ENCODE assay signal across 11 mouse cellular contexts in genomic region chr16:25262965-25263364, GRCm38 (mm10). TPM values are rescaled to one million over a fixed set of nuclear protein-coding genes. Genes with fewer than 3 reads are reported as not detected.
A peak's percentile ranks its signal among the peaks of the same experiment; 100 is the strongest.
DNase-seq lines count a peak whose midpoint lies in the region; ATAC-seq and TF ChIP-seq lines count a peak whose summit lies in the region.
"Had no signal": no experiment of that assay in that cellular context is flagged by ENCODE, and none has a peak within 500 bp of the region (broad histone marks: within the 10 kb centered on the region; RNA-seq: fewer than 3 reads in every experiment).

No protein-coding gene starts in this region.

- no peaks in the 10 kb centered on the region for H3K27me3 ChIP-seq in embryonic facial prominence, embryonic 15.5 days

- DNase-seq in embryo, embryonic 10 days (ENCODE audit: low spot score) = peak; percentile 13
- DNase-seq in embryo, embryonic 10.5 days (ENCODE audit: low spot score) = no peak
- DNase-seq in lung, adult 18-20 months = peak; percentile 12 to 21
- no peak for DNase-seq in lung, adult 2 months
- DNase-seq in lung, postnatal 10 days = peak; percentile 50
- DNase-seq in layer of hippocampus, adult 9-11 months = no peak
- DNase-seq in layer of hippocampus, adult 9-10 months (ENCODE audit: low spot score) = no peak

- no peaks in the 10 kb centered on the region for H3K4me1 ChIP-seq in lung, adult 2 months (ENCODE audit: control insufficient read depth, insufficient read depth, low read length)
- H3K4me1 ChIP-seq in embryonic facial prominence, embryonic 15.5 days = no peaks in the 10 kb centered on the region

- no peak for TF ChIP-seq POLR2A in lung, adult 2 months (IDR thresholded peaks at IDR 0.05; ENCODE audit: borderline replicate concordance, extremely low read depth, low read depth, low read length)

- ATAC-seq in embryonic facial prominence, embryonic 15.5 days (ENCODE audit: insufficient number of reproducible peaks, low FRiP score, low TSS enrichment, low read depth) = peak; percentile 43; the same call in 1 of the 2 replicates

- no peak for TF ChIP-seq CTCF in lung, adult 2 months (IDR thresholded peaks at IDR 0.05; ENCODE audit: insufficient read depth, low read length)

- 38% methylated on average over 4 of the region's 4 CpGs for WGBS in lung, adult 2 months
- WGBS in embryonic facial prominence, embryonic 15.5 days = 52% methylated on average over 4 of the region's 4 CpGs

- no peaks in the 10 kb centered on the region for H3K36me3 ChIP-seq in embryonic facial prominence, embryonic 15.5 days
- H3K36me3 ChIP-seq: embryonic facial prominence, embryonic 13.5 days had no signal

- H3K4me3 ChIP-seq in lung, adult 2 months (replicated peaks; ENCODE audit: extremely low read depth, low read depth, low read length) = no peak overlapping the region
- no peak overlapping the region for H3K4me3 ChIP-seq in embryonic facial prominence, embryonic 15.5 days (replicated peaks)
- H3K4me3 ChIP-seq: embryonic facial prominence, embryonic 13.5 days had no signal

- H3K27ac ChIP-seq in embryonic facial prominence, embryonic 15.5 days (replicated peaks) = no peak overlapping the region
- H3K27ac ChIP-seq: embryonic facial prominence, embryonic 13.5 days had no signal

- no peaks in the 10 kb centered on the region for H3K9me3 ChIP-seq in embryonic facial prominence, embryonic 15.5 days (replicated peaks)
- H3K9me3 ChIP-seq: embryonic facial prominence, embryonic 13.5 days had no signal

- H3K4me2 ChIP-seq in embryonic facial prominence, embryonic 15.5 days (replicated peaks) = no peak overlapping the region
- H3K4me2 ChIP-seq: embryonic facial prominence, embryonic 13.5 days had no signal

- no peak overlapping the region for H3K9ac ChIP-seq in embryonic facial prominence, embryonic 15.5 days
- H3K9ac ChIP-seq: embryonic facial prominence, embryonic 13.5 days had no signal

RNA-seq across cellular contexts. Expression of gene Tprg, which starts 23.7 kb away (rescaled TPM):
- polyA plus RNA-seq in lung, adult 2 months (2012; rRNA removed) = 2.6 TPM in 1 of 2 replicates, not detected in the other
- 10.5 and 12.2 TPM in 2 replicates for polyA plus RNA-seq in embryonic facial prominence, embryonic 15.5 days (2015; fragmentation: Nextera tagmentation; extraction: Ambion mirVana)
- polyA plus RNA-seq: hindbrain, embryonic 11.5 days; midbrain, embryonic 16.5 days had no signal

Comparison
In these comparisons a context has a peak if more than half of its experiments do, and no peak if none do; other contexts are left out.
1. DNase-seq: peak in embryo, embryonic 10 days (single experiment), lung, adult 18-20 months (2 of 2) and lung, postnatal 10 days (single experiment); none in embryo, embryonic 10.5 days (single experiment), lung, adult 2 months (single experiment), layer of hippocampus, adult 9-11 months (single experiment) and layer of hippocampus, adult 9-10 months (single experiment).